Mouse (Mus musculus): ENCODE results near the gene Krr1. TPM values are rescaled to one million over a fixed set of nuclear protein-coding genes. Genes with fewer than 3 reads are reported as not detected.
"Not testable (repeated sequence)": the region's sequence is repeated elsewhere in the genome, so short reads cannot be mapped to it uniquely, and the experiment has no call there.

Krr1 gene
- polyA plus RNA-seq, 3 experiments from 2014 or later = 39.1 to 46.2 (median 42.1) TPM

GRCm38 (mm10) chr10:111983070-111983469 is 10.6 kb downstream of the Krr1 start:
- ATAC-seq = no peak

GRCm38 (mm10) chr10:111986453-111986852 is 14.0 kb downstream of the Krr1 start:
- no peak for ATAC-seq

DNA sequence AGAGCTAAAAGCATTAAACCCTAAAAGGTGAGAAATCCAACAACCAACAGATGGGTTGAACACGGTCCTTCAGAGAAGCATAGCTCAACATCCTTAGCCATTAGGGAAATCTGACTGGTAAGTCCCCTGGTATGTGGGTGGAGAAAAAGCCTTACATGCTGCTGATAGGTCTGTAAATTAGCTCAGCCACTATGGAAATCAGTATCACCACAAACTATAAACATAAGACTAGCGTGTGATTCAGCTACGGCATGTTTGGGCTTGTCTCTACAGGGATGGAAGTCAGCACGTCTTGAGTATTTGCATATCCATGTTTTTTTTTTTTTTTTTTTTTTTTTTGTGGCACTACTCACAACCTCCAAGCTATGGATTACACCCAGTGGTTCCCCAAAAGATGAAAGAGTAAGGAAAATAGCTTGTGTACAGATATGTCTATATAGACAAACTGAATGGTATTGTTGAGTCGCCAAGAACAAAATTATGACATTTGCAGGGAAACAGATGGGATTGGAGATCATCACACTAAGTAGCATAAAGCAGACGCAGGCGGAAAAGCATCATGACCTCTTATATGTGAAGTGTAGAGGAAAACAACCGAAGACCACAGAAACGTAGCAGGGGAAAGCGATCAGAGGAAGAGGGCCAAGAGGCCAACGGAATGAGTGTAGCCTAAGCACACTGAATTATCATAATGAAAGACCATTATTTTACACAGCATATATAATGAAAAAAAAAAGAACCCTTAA is 23.5 kb downstream of the Krr1 start:
- peak; percentile 49 for ATAC-seq

- ATAC-seq = peak; percentile 50
Measured at GRCm38 (mm10) chr10:111996549-111996904, 24.1 kb downstream of the Krr1 start.

GRCm38 (mm10) chr10:111996911-111997347 is 24.5 kb downstream of the Krr1 start:
- peak; percentile 84 for ATAC-seq

DNA sequence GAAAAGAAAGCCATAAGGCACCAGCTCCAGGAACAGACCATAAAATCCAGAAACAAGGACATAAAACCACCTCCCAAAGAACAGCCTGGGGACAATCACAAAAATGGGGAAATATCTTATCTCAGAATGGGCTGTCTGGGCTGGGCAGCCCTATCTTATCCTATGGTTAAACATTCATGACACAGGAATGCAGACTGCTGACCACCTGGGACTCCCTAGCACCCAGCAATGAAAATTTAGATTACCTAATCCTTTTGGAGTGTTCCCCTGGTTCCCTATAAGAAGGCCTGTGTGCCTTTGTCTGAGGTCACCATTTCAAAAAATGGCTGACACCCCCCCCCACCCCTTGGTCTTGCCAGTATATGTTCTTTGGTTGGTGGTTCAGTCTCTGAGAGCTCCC is 25.2 kb downstream of the Krr1 start:
- no peak for ATAC-seq

- ATAC-seq = no peak
Measured at GRCm38 (mm10) chr10:111999765-112000164, 27.3 kb downstream of the Krr1 start.

DNA sequence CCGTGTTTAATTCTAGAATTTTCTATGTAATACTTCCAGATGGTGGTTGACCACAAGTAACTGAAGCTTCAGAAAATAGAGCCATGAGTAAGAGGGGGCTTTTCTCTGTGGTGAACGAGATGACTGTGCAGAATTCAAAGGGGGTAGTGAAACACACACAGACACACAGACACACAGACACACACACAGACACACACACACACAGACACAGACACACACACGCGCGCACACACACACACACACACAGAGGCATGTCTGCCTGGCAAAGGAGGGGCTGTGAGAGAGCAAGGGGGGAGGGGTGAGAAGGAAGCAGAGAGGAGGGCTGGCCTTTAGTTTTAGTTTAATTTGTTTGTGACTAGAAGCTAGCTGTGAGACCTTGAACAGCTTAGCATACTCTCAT is 28.1 kb downstream of the Krr1 start:
- peak; percentile 2 for ATAC-seq

GRCm38 (mm10) chr10:112001350-112001749 is 28.9 kb downstream of the Krr1 start:
- no peak for ATAC-seq

DNA sequence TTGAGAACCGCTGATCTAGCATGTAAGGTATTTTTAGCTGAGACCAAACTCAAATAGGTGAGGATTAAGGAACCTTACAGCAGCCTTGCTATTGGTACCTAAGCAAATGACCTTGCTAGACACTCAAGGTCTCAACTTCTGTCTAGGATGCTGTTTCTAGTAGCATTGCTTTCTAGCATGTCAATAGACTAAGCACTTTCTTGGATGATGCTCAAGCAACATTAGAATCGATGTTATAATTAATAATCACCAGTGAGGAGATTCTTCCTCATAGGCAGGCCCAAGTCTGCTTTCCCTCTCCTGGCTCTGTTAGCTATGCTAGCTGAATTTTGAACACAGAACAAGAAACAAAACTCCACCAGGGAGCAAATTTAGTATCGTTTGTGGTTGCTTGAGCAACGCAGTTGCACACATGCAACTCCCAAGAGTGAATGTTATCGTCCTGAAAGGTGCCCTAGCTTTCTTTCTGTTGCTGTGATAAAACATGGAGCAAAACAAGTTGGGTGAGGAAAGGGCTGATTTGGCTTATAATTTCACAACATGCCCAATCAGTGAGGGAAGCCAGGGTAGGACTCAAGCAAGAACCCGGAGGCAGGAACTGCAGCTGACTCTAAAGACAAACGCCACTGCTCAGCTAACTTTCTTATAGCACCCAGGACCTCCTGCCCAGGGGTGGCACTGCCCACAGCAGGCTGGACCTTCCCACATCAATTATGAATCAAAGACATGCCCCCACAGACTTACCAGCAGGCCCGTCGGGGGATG is 29.5 kb downstream of the Krr1 start:
- ATAC-seq = peak; percentile 15

- ATAC-seq = peak; percentile 86
Measured at GRCm38 (mm10) chr10:112002544-112003215, 30.2 kb downstream of the Krr1 start, which contains the start of gene Glipr1. Gene Glipr1 (minus strand): TSS chr10:112002631.

- not testable (repeated sequence) for ATAC-seq
Measured at GRCm38 (mm10) chr10:112009511-112009910, 37.0 kb downstream of the Krr1 start.

- ATAC-seq = no peak
Measured at GRCm38 (mm10) chr10:112023585-112023984, 51.1 kb downstream of the Krr1 start.

DNA sequence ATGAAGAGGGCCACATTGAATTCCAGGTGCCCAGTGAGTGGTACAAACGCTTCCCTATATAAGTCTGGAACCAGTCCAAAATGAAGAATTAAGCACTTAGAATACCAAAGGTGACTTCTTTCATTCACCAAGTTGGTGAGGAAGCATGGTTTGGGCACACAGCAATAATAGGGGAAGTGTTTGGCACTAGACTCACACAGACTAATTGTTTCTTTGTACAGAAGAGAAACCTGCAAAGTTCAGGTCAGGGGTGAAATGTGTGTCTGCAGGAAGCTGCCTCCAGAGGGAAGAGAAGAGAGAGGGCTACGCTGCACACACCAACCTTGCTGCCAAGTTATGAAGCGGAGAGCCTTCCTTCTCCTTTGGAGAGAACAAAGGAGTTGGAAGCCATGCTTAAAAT is 56.2 kb downstream of the Krr1 start:
- ATAC-seq = not testable (repeated sequence)

Other genes starting within 250 kb of the Krr1 start
- gene Glipr1, start 30.0 kb downstream of the Krr1 start, polyA plus RNA-seq (2017; shearing (Covaris generic)) = 100 to 1,000 TPM in 2 of 3 experiments, 10 to 100 TPM in 1; 91.2 to 252 (median 106) TPM
- gene Glipr1l1, start 87.5 kb downstream of the Krr1 start, polyA plus RNA-seq (2017; shearing (Covaris generic)) = not detected
- gene Glipr1l2, start 110.7 kb downstream of the Krr1 start, polyA plus RNA-seq (2017; shearing (Covaris generic)) = not detected
- gene Glipr1l3, start 187.7 kb downstream of the Krr1 start, polyA plus RNA-seq (2017; shearing (Covaris generic)) = not detected
- gene Caps2, start 191.0 kb downstream of the Krr1 start, polyA plus RNA-seq (2017; shearing (Covaris generic)) = not detected

All from inflammation-experienced regulatory T-cells, adult 6 months (primary cell).